Mouse (Mus musculus) large intestine, adult 2 months (tissue): ENCODE data around the gene Gm3839. TPM values are rescaled to one million over a fixed set of nuclear protein-coding genes. Genes with fewer than 3 reads are reported as not detected.
"Not testable (repeated sequence)": the region's sequence is repeated elsewhere in the genome, so short reads cannot be mapped to it uniquely, and the experiment has no call there.

Experiments used
- DNase-seq: peaks from one replicate; pipeline ENCODE4 v3.0.0-alpha.2; 2012; ENCODE audit warnings: low read depth, low spot score
- WGBS: fragments of 180-500 bp; shearing (Covaris S2); methylation state at CpG from one replicate; pipeline ENCODE4 v1.1.7; 2018; 5-methylcytosine and 5-hydroxymethylcytosine counted together
- polyA plus RNA-seq: library from polyadenylated mRNA; depleted of rRNA; stranded (reverse); fragments of >200 nt; gene quantifications from 2 replicates; pipeline ENCODE4 v1.2.3, GENCODE M21; 2012; rRNA removed

Gm3839 gene
- polyA plus RNA-seq: 0.58 and 0.84 TPM in 2 replicates

- not testable (repeated sequence) for DNase-seq
Observed at GRCm38 (mm10) chr14:11356626-11357025, at the start of gene Gm3839. Gene Gm3839 (minus strand): TSS chr14:11356726.

DNA sequence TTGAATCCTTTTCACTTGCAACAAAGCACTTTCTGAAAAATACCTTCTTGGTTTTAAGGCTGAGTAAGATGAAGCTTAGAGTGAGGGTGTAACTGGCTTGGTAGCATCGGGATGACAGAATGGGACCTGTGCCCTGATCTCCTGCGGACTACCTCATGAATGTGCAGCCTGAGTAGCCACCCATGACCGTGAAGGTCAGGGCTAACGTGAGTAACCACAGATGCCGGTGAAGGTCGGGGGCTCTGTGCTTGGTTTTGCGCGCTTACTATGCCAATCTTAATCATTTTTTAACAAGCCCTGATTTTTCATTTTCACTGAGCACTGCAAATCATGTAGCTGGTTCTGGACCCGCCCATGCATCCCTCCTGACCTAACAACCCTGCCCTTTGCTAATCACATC, 49.1 kb upstream of the Gm3839 start:
- DNase-seq: no peak
- 84% methylated on average over 9 of the region's 9 CpGs for WGBS

- WGBS: 85% methylated on average over 3 of the region's 3 CpGs
- no peak for DNase-seq
Observed at GRCm38 (mm10) chr14:11377846-11378245, 21.3 kb upstream of the Gm3839 start.

- WGBS: 76% methylated on average over 5 of the region's 5 CpGs
- DNase-seq: no peak
Observed at GRCm38 (mm10) chr14:11375225-11375624, 18.7 kb upstream of the Gm3839 start.

- WGBS: 75% methylated on average over 3 of the region's 3 CpGs
- no peak for DNase-seq
Observed at GRCm38 (mm10) chr14:11346086-11346485, 10.4 kb downstream of the Gm3839 start.

- no peak for DNase-seq
- WGBS: 55% methylated on average over 2 of the region's 2 CpGs
Observed at GRCm38 (mm10) chr14:11329993-11330392, 26.5 kb downstream of the Gm3839 start.

DNA sequence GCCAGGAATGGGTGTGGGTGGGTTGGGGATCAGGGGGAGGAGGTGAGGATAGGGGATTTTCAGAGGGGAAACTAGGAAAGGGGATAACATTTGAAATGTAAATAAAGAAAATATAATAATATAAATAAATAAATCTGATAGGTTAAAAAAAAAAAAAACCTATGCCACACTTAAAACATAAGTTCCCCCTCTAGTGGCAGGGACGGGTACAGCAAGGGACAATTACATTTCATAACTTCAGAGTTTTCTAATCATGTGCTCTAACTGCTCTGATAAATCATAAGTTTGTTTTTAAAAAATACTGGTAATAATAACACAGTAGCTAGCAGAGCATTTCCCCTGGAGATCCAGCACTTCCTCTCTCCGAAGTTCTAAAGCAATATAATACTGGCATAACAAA, 49.4 kb downstream of the Gm3839 start:
- DNase-seq: no peak
- 26% methylated on average over 2 of the region's 2 CpGs for WGBS

- DNase-seq: not testable (repeated sequence)
Observed at GRCm38 (mm10) chr14:11287956-11288355, 68.6 kb downstream of the Gm3839 start.

DNA sequence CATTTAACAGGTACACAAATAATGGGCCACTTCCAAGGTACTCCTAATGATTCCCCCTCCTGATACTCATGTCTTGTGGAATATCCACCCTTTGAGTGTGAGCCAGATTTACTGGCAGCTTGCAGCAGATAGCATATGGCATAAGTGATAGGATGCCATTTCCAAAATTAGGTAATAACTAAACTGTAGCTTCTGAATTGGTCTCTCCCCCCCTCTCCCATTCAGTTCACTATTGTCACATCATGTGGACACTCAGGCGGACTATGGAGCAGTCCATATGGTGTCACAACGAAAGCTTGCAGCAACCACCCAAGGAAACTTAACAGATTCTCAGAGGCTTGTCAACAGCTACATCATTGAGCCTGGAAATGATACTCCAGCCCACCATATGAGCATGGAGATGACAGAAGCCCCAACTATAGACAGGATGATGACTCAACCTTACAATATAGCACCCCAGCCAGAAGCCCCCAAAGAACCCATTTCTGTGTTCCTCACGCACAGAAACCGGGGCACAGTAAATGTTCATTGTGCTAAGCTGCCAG, 99.3 kb downstream of the Gm3839 start:
- no peak for DNase-seq

More at GRCm38 (mm10) chr14:11287956-11288355, 68.6 kb downstream of the Gm3839 start:
- 90% methylated on average over 3 of the region's 3 CpGs for WGBS

DNA sequence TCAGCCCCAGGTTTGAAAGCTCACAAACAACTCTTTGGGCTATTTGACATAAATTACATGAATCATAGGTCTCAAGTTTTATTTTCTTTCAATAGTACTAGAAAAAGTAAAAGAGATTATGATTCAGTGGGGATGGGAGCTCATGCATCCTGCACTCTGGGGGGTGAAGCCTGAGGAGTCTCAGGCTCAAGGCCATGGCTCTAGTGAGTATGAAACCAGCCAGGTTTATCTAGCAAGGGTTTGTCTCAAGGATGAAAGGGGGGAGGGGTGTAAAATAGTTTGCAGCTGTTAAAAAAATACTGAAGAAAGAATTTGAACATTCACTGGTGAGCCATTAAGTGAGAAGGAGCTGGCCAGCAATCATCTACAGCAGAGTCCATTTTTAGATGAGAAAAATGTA, 108.5 kb downstream of the Gm3839 start:
- no peak for DNase-seq

More for the DNA sequence above, 99.3 kb downstream of the Gm3839 start:
- WGBS: 86% methylated on average over 4 of the region's 4 CpGs

- 32% methylated on average over 5 of the region's 5 CpGs for WGBS
- DNase-seq: no peak
Observed at GRCm38 (mm10) chr14:11244546-11244945, 112.0 kb downstream of the Gm3839 start.

DNA sequence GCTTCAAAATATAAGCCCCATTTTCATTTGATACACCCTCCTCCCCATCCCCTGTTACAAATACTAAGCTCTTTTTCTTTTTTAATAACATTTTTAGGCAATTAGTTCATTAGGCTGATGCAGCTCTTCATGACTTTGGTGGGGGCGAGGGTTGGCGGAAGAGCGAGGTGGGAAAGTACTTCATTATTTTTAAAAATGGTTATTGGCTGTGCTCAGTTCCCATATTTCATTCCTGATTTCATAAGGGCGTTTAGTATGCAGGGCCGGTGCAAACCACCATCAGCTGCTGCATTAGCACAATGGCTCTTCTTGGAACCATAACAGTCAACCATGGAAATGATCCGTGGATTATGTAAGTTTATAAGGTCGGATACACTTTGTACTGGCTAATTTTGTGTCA, 124.4 kb downstream of the Gm3839 start:
- 81% methylated on average over 7 of the region's 7 CpGs for WGBS
- DNase-seq: no peak

Other genes starting within 250 kb of the Gm3839 start
- gene Fhit, start 194.7 kb downstream of the Gm3839 start, polyA plus RNA-seq: 4.7 and 6.0 TPM in 2 replicates
- gene Ptprg, start 196.8 kb upstream of the Gm3839 start, polyA plus RNA-seq: 11.0 and 27.3 TPM in 2 replicates